Mouse (Mus musculus) bone marrow, adult 2 months (tissue): Measurements from ENCODE around the gene Plod2.

Source experiments
- CTCF ChIP-seq: fragments of 200-500 bp; IDR thresholded peaks from 2 replicates; pipeline ENCODE4 v1.5.1; 2011; ENCODE audit warnings: low read length, control low read depth; ENCODE audit not compliant: control insufficient read depth, insufficient read depth
- POLR2A ChIP-seq: fragments of 200-500 bp; IDR thresholded peaks from 2 replicates; pipeline ENCODE4 v1.6.1; 2011; ENCODE audit warnings: low read depth, mild to moderate bottlenecking, control low read depth, low read length, borderline replicate concordance; ENCODE audit not compliant: control insufficient read depth

- no peak for TF ChIP-seq CTCF
- no peak for TF ChIP-seq POLR2A
Measured at GRCm38 (mm10) chr9:92588226-92588625, 46.2 kb downstream of the Plod2 start.
